ENCODE assay signal across 13 mouse cellular contexts in genomic region chr10:3508222-3508588, GRCm38 (mm10). TPM values are rescaled to one million over a fixed set of nuclear protein-coding genes. Genes with fewer than 3 reads are reported as not detected.
DNase-seq lines count a peak whose midpoint lies in the region; ATAC-seq lines count a peak whose summit lies in the region.
"Had no signal": no experiment of that assay in that cellular context is flagged by ENCODE, and none has a peak within 500 bp of the region (broad histone marks: within the 10 kb centered on the region; RNA-seq: fewer than 3 reads in every experiment).

No protein-coding gene starts in this region.

- no peak overlapping the region for H3K9ac ChIP-seq in forebrain, embryonic 13.5 days
- no peak overlapping the region for H3K9ac ChIP-seq in heart, embryonic 16.5 days (ENCODE audit: low read length)
- H3K9ac ChIP-seq in lung, embryonic 15.5 days, result no peak overlapping the region
- H3K9ac ChIP-seq in limb, embryonic 13.5 days, result no peak overlapping the region

- H3K4me1 ChIP-seq in forebrain, embryonic 13.5 days, result peaks cover 26% of the 10 kb centered on the region
- no peaks in the 10 kb centered on the region for H3K4me1 ChIP-seq in forebrain, embryonic 10.5 days
- peaks cover 25% of the 10 kb centered on the region for H3K4me1 ChIP-seq in heart, embryonic 16.5 days (ENCODE audit: control insufficient read depth, insufficient read depth, low read length)
- peaks cover 32% of the 10 kb centered on the region for H3K4me1 ChIP-seq in lung, embryonic 15.5 days
- peaks cover 33% of the 10 kb centered on the region for H3K4me1 ChIP-seq in limb, embryonic 13.5 days

- no peak for DNase-seq in forebrain, embryonic 10.5 days (ENCODE audit: extremely low spot score, low spot score)
- DNase-seq in heart, adult 9 months (ENCODE audit: low spot score in 2 of 2), result no peak
- no peak for DNase-seq in lung, postnatal 25 days (ENCODE audit: low spot score)
- no peak for DNase-seq in kidney, postnatal 36 days
- DNase-seq: thymus, postnatal 4 days had no signal

- no peak overlapping the region for H3K4me2 ChIP-seq in forebrain, embryonic 13.5 days
- H3K4me2 ChIP-seq in heart, embryonic 16.5 days (ENCODE audit: low read depth, low read length), result no peak overlapping the region
- H3K4me2 ChIP-seq in lung, embryonic 15.5 days, result no peak overlapping the region
- 0 out of 2 replicates have a peak overlapping the region, but pooled peaks have one; percentile 1 for H3K4me2 ChIP-seq in limb, embryonic 13.5 days (replicated peaks)

- WGBS in forebrain, embryonic 13.5 days, result 66% methylated on average over 2 of the region's 2 CpGs
- 85% methylated on average over 2 of the region's 2 CpGs for WGBS in forebrain, embryonic 10.5 days
- WGBS in heart, embryonic 16.5 days, result 62% methylated on average over 2 of the region's 2 CpGs
- WGBS in lung, embryonic 15.5 days, result 35% methylated on average over 2 of the region's 2 CpGs
- 61% methylated on average over 2 of the region's 2 CpGs for whole genome bisulfite sequencing in limb, embryonic 13.5 days

- peak; percentile 22; the same call in 1 of the 2 replicates for ATAC-seq in forebrain, embryonic 13.5 days
- ATAC-seq in heart, embryonic 16.5 days (replicated peaks; ENCODE audit: extremely low read depth, insufficient read depth, low FRiP score), result no peak
- ATAC-seq in lung, embryonic 15.5 days (ENCODE audit: borderline replicate concordance, extremely low read depth, low FRiP score, low TSS enrichment), result peak; percentile 6; the same call in 1 of the 2 replicates
- no peak for ATAC-seq in limb, embryonic 13.5 days (ENCODE audit: low FRiP score, low read depth)

- H3K36me3 ChIP-seq in forebrain, embryonic 13.5 days (ENCODE audit: poor library complexity, severe bottlenecking), result no peaks in the 10 kb centered on the region
- no peaks in the 10 kb centered on the region for H3K36me3 ChIP-seq in forebrain, embryonic 10.5 days (replicated peaks)
- H3K36me3 ChIP-seq in heart, embryonic 16.5 days (ENCODE audit: control insufficient read depth, insufficient read depth), result no peaks in the 10 kb centered on the region
- no peaks in the 10 kb centered on the region for H3K36me3 ChIP-seq in lung, embryonic 15.5 days
- no peaks in the 10 kb centered on the region for H3K36me3 ChIP-seq in limb, embryonic 13.5 days

- no peak overlapping the region for H3K4me3 ChIP-seq in forebrain, embryonic 13.5 days
- no peak overlapping the region for H3K4me3 ChIP-seq in forebrain, embryonic 10.5 days
- H3K4me3 ChIP-seq in heart, embryonic 16.5 days (ENCODE audit: low read length), result no peak overlapping the region
- H3K4me3 ChIP-seq in lung, embryonic 15.5 days, result no peak overlapping the region
- H3K4me3 ChIP-seq in limb, embryonic 13.5 days, result no peak overlapping the region
- H3K4me3 ChIP-seq: layer of hippocampus, adult 2 months; left cerebral cortex, adult 2 months had no signal

- H3K27ac ChIP-seq in forebrain, embryonic 13.5 days, result peak overlapping the region; percentile 20; the same call in 1 of the 2 replicates
- H3K27ac ChIP-seq in forebrain, embryonic 10.5 days, result no peak overlapping the region
- peak overlapping the region; percentile 60 for H3K27ac ChIP-seq in heart, embryonic 16.5 days (ENCODE audit: low read length)
- H3K27ac ChIP-seq in lung, embryonic 15.5 days, result peak overlapping the region; percentile 54; the same call in 1 of the 2 replicates
- H3K27ac ChIP-seq in limb, embryonic 13.5 days, result peak overlapping the region; percentile 52; the same call in 1 of the 2 replicates
- H3K27ac ChIP-seq: layer of hippocampus, adult 2 months; left cerebral cortex, adult 2 months had no signal

- H3K27me3 ChIP-seq in forebrain, embryonic 13.5 days, result no peaks in the 10 kb centered on the region
- H3K27me3 ChIP-seq in forebrain, embryonic 10.5 days (ENCODE audit: poor library complexity, severe bottlenecking), result no peaks in the 10 kb centered on the region
- H3K27me3 ChIP-seq in heart, embryonic 16.5 days (ENCODE audit: control insufficient read depth, insufficient read depth, low read length), result no peaks in the 10 kb centered on the region
- H3K27me3 ChIP-seq in lung, embryonic 15.5 days, result no peaks in the 10 kb centered on the region
- no peaks in the 10 kb centered on the region for H3K27me3 ChIP-seq in limb, embryonic 13.5 days

- H3K9me3 ChIP-seq in forebrain, embryonic 13.5 days (replicated peaks), result no peaks in the 10 kb centered on the region
- H3K9me3 ChIP-seq in forebrain, embryonic 10.5 days, result no peaks in the 10 kb centered on the region
- H3K9me3 ChIP-seq in heart, embryonic 16.5 days (replicated peaks; ENCODE audit: control insufficient read depth, low read length), result 0 out of 2 replicates have a peak, but pooled peaks cover 5% of the 10 kb centered on the region
- H3K9me3 ChIP-seq in lung, embryonic 15.5 days, result no peaks in the 10 kb centered on the region
- no peaks in the 10 kb centered on the region for H3K9me3 ChIP-seq in limb, embryonic 13.5 days

RNA-seq across cellular contexts. Expression of gene Iyd, which starts 31.8 kb away (rescaled TPM):
- polyA plus RNA-seq in forebrain, embryonic 13.5 days (2015; fragmentation: Nextera tagmentation; extraction: Ambion mirVana), result 0.24 and 0.37 TPM in 2 replicates
- not detected in 2 replicates for polyA plus RNA-seq in forebrain, embryonic 10.5 days (2016; fragmentation: Nextera tagmentation; extraction: Ambion mirVana)
- polyA plus RNA-seq in heart, embryonic 16.5 days (2015; fragmentation: Nextera tagmentation; extraction: Ambion mirVana), result 0.57 and 0.91 TPM in 2 replicates
- polyA plus RNA-seq in lung, embryonic 15.5 days (2015; fragmentation: Nextera tagmentation; extraction: Ambion mirVana), result 1.7 and 2.2 TPM in 2 replicates
- polyA plus RNA-seq in limb, embryonic 13.5 days (2015; fragmentation: Nextera tagmentation; extraction: Ambion mirVana), result 0.11 and 0.45 TPM in 2 replicates
- polyA plus RNA-seq: neural tube, embryonic 11.5 days; testis, adult 2 months had no signal

Comparison
In these comparisons a context has a peak if more than half of its experiments do, and no peak if none do; other contexts are left out.
1. ATAC-seq: peak in forebrain, embryonic 13.5 days (single experiment) and lung, embryonic 15.5 days (single experiment); none in heart, embryonic 16.5 days (single experiment) and limb, embryonic 13.5 days (single experiment).